Mouse (Mus musculus) C2C12 (cell line): ENCODE results near the gene Sdhb. TPM values are rescaled to one million over a fixed set of nuclear protein-coding genes. Genes with fewer than 3 reads are reported as not detected.

Experiments used
- H3K27me3 ChIP-seq: one replicate; pipeline ENCODE4 v1.6.1; 2011; ENCODE audit not compliant: control insufficient read depth, insufficient read depth, insufficient read length
- H3K36me3 ChIP-seq: one replicate; pipeline ENCODE4 v1.6.1; 2011; ENCODE audit not compliant: control insufficient read depth, insufficient read depth
- H3K4me3 ChIP-seq: one replicate; pipeline ENCODE4 v1.5.1; 2011; ENCODE audit warnings: mild to moderate bottlenecking, control low read depth; ENCODE audit not compliant: poor library complexity, insufficient read depth, severe bottlenecking
- H3K79me2 ChIP-seq: one replicate; pipeline ENCODE4 v1.6.1; 2011; ENCODE audit not compliant: control insufficient read depth, insufficient read depth
- H3K79me3 ChIP-seq: one replicate; pipeline ENCODE4 v1.6.1; 2011; ENCODE audit warnings: low read depth, control low read depth
- H3ac ChIP-seq: one replicate; pipeline ENCODE3; 2011; ENCODE audit warnings: low read depth; ENCODE audit not compliant: control insufficient read depth, insufficient read length
- CEBPB ChIP-seq: IDR thresholded peaks from one replicate; pipeline ENCODE4 v1.6.1; 2011; ENCODE audit warnings: low read depth, mild to moderate bottlenecking, control low read depth, moderate library complexity
- CTCF ChIP-seq: IDR thresholded peaks from one replicate; pipeline ENCODE4 v1.5.1; 2011; ENCODE audit not compliant: control insufficient read depth, insufficient read depth, insufficient read length
- FOSL1 ChIP-seq: IDR thresholded peaks from one replicate; pipeline ENCODE4 v1.8.0; 2011; ENCODE audit warnings: mild to moderate bottlenecking, low read length; ENCODE audit not compliant: poor library complexity, insufficient read depth, severe bottlenecking
- MAX ChIP-seq: IDR thresholded peaks from one replicate; pipeline ENCODE4 v1.6.1; 2011; ENCODE audit warnings: mild to moderate bottlenecking, control low read depth
- MYOD1 ChIP-seq: IDR thresholded peaks from one replicate; pipeline ENCODE4 v1.6.1; 2011; ENCODE audit warnings: low read depth; ENCODE audit not compliant: control insufficient read depth, insufficient read length
- MYOG ChIP-seq: IDR thresholded peaks from one replicate; pipeline ENCODE4 v1.6.1; 2011; ENCODE audit not compliant: control insufficient read depth, insufficient read length; ENCODE audit errors: extremely low read depth
- USF1 ChIP-seq: IDR thresholded peaks from one replicate; pipeline ENCODE4 v1.6.1; 2011; ENCODE audit warnings: low read depth, mild to moderate bottlenecking, control low read depth, moderate library complexity
- polyA plus RNA-seq: library from polyadenylated mRNA; unstranded; fragments of >200 nt; fragmentation: generic; extraction: Trizol; gene quantifications from one replicate; pipeline ENCODE4 v1.2.1, GENCODE M21; 2012; ENCODE audit warnings: missing spikeins

Gene Sdhb
- polyA plus RNA-seq, 1 experiment = 370 TPM

- Histone ChIP-seq H3K79me3 (no peaks in the 10 kb centered on the region), H3K79me2 (no peaks in the 10 kb centered on the region), H3K27me3 (no peaks in the 10 kb centered on the region), H3K36me3 (no peaks in the 10 kb centered on the region), H3ac (no peak overlapping the region), H3K4me3 (no peak overlapping the region)
- TF ChIP-seq MYOD1 = no peak
- TF ChIP-seq MAX = no peak
- no peak for TF ChIP-seq CTCF
- TF ChIP-seq MYOG = no peak
Measured at GRCm38 (mm10) chr4:140995811-140996210, 34.8 kb downstream of the Sdhb start.

GRCm38 (mm10) chr4:140996812-140997211 is 35.8 kb downstream of the Sdhb start:
- no peak for TF ChIP-seq MYOD1
- TF ChIP-seq FOSL1 = no peak
- no peak for TF ChIP-seq MYOG
- TF ChIP-seq CTCF = no peak
- no peak for TF ChIP-seq CEBPB
- TF ChIP-seq USF1 = no peak
- TF ChIP-seq MAX = no peak

DNA sequence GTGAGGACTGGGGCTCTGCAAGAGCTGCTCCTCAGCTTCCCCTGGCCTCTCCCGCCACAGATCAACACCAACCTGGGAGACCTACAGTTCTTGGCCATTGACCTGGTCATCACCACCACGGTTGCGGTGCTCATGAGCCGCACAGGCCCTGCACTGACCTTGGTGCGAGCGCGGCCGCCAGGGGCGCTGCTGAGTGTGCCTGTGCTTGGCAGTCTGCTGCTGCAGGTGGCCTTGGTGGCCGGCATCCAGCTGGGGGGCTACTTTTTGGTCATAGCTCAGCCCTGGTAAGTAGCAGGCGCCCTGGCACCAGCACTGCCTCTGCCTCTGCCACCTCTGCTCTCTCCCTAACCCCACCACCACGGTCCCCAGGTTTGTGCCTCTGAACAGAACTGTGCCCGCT is 45.0 kb downstream of the Sdhb start:
- Histone ChIP-seq H3ac (no peak overlapping the region), H3K79me3 (no peaks in the 10 kb centered on the region), H3K79me2 (no peaks in the 10 kb centered on the region), H3K36me3 (no peaks in the 10 kb centered on the region), H3K4me3 (no peak overlapping the region), H3K27me3 (no peaks in the 10 kb centered on the region)
- TF ChIP-seq MYOD1 (no peak), CEBPB (no peak), USF1 (no peak), CTCF (peak; percentile 68)

More at GRCm38 (mm10) chr4:140996812-140997211, 35.8 kb downstream of the Sdhb start:
- H3K36me3 ChIP-seq = no peaks in the 10 kb centered on the region
- H3K27me3 ChIP-seq = no peaks in the 10 kb centered on the region
- H3K79me3 ChIP-seq = no peaks in the 10 kb centered on the region
- H3ac ChIP-seq = no peak overlapping the region
- H3K4me3 ChIP-seq = no peak overlapping the region
- no peaks in the 10 kb centered on the region for H3K79me2 ChIP-seq

DNA sequence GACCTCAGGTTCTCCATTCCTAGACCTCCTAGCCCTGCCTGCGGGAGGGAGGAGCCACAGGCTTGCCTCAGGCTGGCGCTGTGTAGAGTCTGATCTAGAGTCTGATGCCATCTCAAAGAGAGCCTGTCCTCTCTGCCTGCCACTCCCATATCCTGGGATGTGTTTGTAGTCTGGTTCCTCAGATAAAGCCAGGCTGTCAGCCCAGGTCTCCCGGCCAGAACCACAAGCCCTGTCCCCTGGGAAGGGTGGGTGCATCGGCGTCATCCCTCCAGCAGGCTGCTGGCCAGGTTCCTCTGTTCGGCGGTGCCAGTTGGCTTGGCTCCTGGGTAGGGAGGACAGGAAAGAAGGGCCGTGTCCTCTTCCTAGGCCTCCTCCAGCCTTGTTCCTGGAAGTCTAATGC is 47.0 kb downstream of the Sdhb start:
- H3K4me3 ChIP-seq = no peak overlapping the region
- no peaks in the 10 kb centered on the region for H3K79me2 ChIP-seq
- H3ac ChIP-seq = no peak overlapping the region
- H3K27me3 ChIP-seq = no peaks in the 10 kb centered on the region
- no peaks in the 10 kb centered on the region for H3K79me3 ChIP-seq
- H3K36me3 ChIP-seq = no peaks in the 10 kb centered on the region
- TF ChIP-seq MYOD1 = no peak
- no peak for TF ChIP-seq MAX
- no peak for TF ChIP-seq FOSL1
- no peak for TF ChIP-seq USF1
- TF ChIP-seq CEBPB = no peak
- no peak for TF ChIP-seq CTCF
- no peak for TF ChIP-seq MYOG

GRCm38 (mm10) chr4:141010118-141010517 is 49.1 kb downstream of the Sdhb start, which contains the start of gene Mfap2:
Gene Mfap2 (plus strand): TSS chr4:141010418.
- Histone ChIP-seq H3K79me3 (no peaks in the 10 kb centered on the region), H3K79me2 (no peaks in the 10 kb centered on the region), H3K27me3 (no peaks in the 10 kb centered on the region), H3K36me3 (no peaks in the 10 kb centered on the region), H3K4me3 (no peak within 1 kb of the TSS), H3ac (no peak within 1 kb of the TSS)
- TF ChIP-seq MAX (no peak), MYOD1 (no peak), CEBPB (no peak), MYOG (no peak), USF1 (no peak), FOSL1 (no peak), CTCF (no peak)

- no peak overlapping the region for H3ac ChIP-seq
- H3K79me2 ChIP-seq = no peaks in the 10 kb centered on the region
- no peaks in the 10 kb centered on the region for H3K79me3 ChIP-seq
- H3K36me3 ChIP-seq = no peaks in the 10 kb centered on the region
- H3K4me3 ChIP-seq = no peak overlapping the region
- H3K27me3 ChIP-seq = no peaks in the 10 kb centered on the region
- no peak for TF ChIP-seq CEBPB
- no peak for TF ChIP-seq CTCF
- no peak for TF ChIP-seq FOSL1
- TF ChIP-seq USF1 = no peak
- no peak for TF ChIP-seq MYOD1
- no peak for TF ChIP-seq MAX
- no peak for TF ChIP-seq MYOG
Measured at GRCm38 (mm10) chr4:141010526-141010925, 49.5 kb downstream of the Sdhb start.
